Mouse (Mus musculus) mouse trophoblast stem cell (cell line): ENCODE measurements around the gene 9130230L23Rik.
"Not testable (repeated sequence)": the region's sequence is repeated elsewhere in the genome, so short reads cannot be mapped to it uniquely, and the experiment has no call there.

ENCODE experiments used
- in situ Hi-C, 2 experiments: fragments of 300-500 bp; cut with MseI, MboI; formaldehyde crosslinking; loops; 2 replicates in 1 of 2; 3 replicates in 1 of 2; pipeline ENCODE4 v1.15.1; 2025

The 9130230L23Rik gene

DNA sequence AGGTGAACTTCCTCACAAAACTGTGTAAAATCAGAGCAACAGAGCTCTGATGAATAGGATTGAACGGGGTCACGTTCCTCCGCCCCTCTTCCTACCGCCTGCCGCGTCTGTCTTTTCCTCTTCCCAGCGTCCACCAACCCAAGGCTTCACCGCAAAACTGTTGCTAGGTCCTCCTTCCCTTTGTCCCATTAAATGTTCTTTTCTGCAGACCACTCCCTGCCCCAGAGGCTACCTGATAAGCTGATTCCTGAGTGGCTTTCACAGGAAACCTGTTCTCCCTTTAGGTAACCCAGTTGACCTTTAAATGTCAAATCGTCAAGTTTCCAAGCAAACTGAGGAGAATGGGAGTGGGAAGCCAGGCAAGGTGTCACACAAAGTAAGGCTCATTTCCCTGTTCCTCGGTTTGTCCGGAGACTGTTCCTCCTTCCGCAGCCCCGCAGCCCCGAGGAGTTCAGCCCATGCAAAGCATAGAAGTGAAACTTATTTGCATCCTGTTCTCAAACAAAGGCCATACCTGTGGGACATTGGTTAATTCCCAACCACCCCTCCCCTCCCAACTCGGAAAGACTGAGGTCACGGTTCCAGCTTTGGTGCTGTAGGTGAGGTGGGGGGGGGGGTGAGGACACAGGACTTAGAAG is 1.1 kb upstream of the 9130230L23Rik start:
- in situ Hi-C loops = no loop called here

DNA sequence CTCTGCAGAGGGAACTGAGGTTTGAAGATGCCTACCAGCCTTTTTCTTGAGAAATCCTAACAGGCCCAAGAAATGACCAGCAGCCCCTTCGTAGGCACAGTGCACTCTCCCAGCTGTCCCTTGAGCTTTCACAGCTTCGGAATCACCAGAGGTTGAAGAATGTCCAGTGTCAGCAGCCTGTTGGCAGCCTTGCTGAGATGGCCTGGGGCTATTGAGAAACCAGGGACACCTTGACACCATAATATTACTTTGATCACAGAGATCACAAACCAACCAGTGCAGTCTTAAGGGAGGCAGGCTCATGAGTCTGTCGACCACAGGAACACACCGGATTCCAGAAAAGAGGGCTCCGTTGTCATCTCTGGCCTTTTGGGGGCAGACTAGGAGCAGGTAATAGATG is 2.9 kb downstream of the 9130230L23Rik start:
- in situ Hi-C loops = no loop called here

DNA sequence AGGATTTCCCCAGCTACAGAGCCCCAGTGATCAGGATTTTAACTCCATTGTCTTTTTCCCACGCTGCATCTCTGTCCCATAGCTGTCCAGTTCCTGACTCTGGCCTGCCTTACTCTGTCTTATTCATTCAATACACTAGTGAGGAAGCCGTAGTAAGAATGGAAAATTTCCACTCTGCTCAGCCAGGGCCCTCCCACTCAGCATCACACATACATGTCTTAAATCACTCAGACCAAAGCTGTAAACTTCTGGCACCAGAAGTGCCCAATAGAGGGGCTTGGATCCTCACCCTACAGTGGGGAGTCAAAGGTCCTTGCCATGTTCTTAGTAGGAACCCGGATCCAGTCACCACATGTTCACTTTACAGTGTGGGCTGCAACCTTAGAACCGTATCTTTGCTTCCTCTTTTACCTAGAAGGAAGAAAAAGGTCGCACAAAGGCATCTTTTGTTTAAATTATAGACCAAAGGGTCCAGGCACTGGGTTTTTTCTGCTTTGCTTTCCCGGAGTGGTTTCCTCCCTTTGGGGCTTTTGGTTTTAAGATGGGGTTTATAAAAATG is 3.4 kb downstream of the 9130230L23Rik start:
- in situ Hi-C loops = no loop called here

DNA sequence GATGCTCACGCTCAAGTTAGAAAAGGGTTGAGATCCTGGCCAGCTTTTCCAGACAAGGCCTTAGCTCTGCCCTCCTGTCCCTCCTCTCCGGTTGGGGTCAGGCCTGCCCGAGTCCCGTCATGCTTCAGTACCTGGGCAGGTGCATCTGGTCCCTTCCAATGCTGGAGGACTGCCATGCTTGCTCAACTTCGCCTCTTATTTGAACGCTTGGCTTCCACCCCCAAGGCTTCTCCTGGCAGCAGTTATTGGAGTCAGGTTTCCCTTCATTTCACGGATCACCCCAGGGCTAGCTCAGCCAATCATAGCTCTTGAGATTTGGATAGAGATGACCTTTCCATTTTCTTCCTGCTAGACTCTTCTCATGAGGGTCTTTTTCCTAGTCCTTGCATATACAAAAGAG is 4.0 kb downstream of the 9130230L23Rik start:
- in situ Hi-C loops = no loop called here

DNA sequence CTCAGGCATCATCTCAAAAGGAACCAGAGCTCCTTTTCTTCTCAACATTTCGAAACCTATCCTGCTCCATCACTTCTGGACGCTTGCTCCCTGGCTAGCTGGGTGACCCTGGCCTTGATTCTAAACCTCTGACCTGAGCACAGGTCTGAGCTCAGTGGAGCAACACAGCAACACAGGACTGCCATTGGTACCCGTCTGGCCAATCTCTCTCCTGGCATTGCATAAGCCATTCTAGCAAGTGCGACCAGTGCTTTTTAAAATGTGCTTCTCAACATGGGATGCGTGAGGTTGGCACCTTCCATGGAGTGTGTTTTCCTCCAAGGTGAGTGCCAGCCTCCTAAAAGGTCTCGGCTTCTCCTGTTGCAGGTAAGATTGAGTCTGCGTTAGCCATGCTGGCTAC is 5.0 kb downstream of the 9130230L23Rik start:
- in situ Hi-C loops = no loop called here

DNA sequence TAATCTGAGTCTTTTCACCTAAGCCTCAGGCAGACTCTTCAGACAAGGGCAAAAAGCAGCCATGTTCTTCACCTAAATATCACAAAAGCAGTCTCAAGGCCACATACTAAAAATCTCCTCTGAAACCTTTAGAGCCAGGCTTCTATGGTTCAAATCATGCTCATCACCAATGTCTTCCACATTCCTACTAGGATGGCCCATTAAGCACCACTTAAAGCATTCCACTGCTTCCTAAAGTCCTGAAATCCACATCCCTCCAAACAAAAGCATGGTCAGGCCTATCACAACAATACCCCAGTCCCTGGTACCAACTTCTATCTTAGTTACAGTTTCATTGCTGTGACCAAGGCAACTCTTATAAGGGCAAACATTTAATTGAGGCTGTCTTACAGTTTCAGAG is 6.3 kb downstream of the 9130230L23Rik start:
- in situ Hi-C loops = no loop called here

DNA sequence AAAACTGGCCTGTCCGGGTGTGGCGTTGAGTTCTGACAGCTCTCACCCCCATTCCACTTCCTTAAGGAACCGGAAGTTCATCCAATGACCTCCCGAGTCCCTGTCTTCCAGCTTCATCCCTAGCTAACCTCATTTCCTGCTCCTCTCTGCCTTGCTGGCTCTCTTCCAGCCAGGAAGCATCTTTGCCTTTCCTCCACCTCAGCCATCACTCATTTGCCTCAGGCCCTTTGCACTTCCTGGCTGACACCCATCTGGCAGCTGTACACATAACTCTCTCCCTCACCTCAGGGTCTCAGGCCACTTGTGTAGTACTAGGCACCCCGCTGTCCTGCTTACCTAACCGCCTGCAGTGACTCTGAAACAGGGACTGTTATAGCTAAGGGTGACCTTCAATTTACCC is 9.4 kb downstream of the 9130230L23Rik start:
- in situ Hi-C loops = no loop called here

DNA sequence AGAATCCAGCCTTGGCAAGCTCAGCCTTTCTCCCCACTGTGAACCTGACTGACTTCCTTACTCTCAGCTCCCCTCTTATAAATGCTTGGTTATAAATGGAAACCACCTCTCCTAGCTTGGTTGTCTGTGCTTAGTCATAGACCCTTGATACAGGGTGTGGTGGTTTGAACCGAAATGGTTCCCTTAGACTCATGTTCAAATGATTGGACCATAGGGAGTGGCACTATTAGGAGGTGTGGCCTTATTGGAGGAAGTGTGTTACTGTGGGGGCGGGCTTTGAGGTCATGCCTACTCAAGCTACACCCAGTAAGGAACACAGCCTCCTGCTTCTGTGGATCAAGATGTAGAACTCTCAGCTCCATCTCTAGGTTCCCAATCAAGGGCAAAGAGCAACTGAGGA is 12.9 kb downstream of the 9130230L23Rik start:
- in situ Hi-C loops = no loop called here

DNA sequence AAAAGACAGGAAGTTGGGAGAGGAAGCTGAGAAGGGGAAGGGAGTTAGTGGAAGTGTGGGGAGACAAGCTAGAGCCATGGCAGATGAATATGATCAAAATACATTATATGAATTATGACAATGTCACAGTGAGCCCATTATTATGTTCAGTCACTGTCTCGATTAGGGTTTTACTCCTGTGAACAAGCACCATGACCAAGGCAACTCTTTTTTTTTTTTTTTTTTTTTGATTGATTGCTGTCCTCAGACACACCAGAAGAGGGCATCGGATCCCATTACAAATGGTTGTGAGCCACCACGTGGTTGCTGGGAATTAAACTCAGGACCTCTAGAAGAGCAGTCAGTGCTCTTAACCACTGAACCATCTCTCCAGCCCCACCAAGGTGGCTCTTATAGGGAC is 17.1 kb downstream of the 9130230L23Rik start:
- in situ Hi-C loops = not testable (repeated sequence)

DNA sequence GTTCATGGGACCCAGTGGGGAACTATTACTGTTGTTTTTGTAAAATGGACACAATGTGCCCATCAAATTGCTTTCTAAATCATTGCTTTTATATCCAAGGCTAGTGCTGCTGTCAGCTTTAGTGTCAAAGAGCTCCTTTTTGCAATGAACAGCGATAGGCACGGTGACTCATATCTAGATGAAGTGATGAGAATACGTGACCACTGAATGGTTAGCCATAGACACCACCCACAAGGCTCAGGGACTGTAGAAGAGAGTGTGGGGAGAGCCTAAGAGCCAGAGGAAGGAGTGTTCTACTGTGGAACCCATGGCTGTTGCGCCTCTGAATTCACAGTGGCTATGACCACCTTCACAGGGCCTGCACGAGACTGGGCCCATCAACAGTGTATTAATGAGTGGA is 17.7 kb downstream of the 9130230L23Rik start:
- in situ Hi-C loops = no loop called here

DNA sequence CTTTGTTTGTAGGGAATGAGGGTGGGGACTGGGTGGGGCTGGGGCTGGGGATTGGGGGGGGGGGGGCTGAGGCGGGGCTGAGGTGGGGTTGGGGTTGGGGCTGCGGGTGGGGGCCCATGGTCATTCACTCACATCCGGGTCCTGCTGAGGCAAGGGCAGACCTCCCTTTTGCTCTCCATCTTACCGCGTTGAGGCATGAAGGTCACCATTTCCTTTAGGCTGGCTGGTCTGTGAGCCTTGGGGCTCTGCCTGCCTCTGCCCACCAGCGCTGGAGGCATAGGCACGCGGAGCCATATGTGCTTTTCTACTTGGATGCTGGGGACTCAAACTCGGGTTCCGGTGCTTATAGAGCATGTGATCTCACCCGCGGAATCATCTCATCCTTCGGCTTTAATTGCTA is 28.4 kb downstream of the 9130230L23Rik start:
- in situ Hi-C loops = no loop called here

DNA sequence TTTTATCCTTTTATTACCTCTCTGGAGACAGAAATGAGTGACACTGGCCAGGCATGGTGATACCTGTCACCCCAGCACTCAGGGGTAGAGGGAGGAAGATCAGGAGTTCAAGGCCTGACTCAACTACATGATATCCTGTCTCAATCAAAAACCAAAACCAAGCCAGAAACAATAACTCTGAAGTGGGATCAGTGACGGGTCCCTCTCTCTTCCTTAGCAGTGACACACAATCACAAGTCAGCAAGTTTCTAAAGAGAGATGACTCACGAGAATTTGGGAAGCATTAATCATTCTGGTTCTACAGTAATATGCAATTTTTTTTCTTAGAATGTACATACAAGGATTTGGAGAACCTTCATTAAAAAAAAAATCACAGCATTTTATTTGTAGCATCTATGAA is 30.9 kb downstream of the 9130230L23Rik start:
- in situ Hi-C loops = no loop called here

DNA sequence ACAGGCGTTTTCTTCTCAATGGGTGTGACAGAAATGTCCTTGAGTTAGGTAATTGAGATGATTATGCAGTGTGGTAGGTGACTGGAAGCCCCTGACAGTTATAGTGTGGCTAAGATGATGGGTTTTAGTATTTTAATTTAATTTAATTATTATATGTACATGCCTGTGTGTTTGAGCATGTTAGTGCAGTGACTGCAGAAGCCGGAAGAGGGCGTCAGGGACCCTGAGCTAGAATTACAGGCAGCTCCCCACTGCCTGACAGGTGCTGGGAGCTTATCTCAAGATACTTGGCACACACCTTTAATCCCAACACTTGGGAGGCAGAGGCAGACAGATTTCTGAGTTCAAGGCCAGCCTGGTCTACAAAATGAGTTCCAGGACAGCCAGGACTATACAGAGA is 36.1 kb downstream of the 9130230L23Rik start:
- in situ Hi-C loops = no loop called here

DNA sequence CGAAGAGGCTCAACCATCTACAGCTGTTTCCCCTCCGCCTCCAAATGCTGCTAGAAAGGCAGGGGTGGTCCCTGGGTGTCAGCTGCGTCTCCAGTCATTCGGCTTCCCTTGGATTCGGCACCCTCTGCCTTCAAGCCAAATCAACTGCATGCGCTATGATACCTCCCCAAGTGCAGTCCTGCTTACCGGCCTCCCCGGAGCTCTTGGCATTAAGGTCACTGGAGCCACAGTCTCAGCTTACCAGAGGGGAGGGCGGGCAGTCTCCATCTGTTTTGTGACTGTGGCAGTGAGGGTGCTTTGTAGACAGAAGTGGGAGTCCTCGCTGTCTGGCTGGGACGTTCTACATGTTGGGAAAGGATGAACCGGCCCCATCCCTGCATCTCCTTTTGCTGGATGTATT is 37.0 kb downstream of the 9130230L23Rik start:
- in situ Hi-C loops = no loop called here

DNA sequence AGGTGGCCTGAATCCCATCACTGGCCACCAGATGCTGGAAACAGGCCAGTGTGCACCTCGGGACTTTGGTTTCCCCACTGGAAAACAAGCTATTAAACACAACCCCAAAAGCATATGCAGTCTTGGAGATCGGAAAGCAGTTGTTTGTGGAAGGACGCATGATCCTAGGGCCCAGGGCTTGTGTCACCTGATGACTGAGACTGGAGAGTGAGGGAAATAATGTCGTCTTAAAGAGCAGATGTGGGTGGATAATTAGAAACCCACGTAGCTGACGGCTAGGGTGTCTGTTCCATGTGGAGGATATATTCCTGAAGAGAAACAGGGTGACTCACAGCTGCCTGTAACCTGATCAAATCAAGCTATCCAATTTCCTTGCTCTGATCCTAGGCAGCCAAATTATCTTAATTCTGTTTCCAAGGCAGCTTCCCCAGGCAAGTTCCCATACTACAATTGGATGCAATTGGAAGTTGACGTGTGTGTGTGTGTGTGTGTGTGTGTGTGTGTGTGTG is 38.3 kb downstream of the 9130230L23Rik start:
- in situ Hi-C loops = no loop called here

DNA sequence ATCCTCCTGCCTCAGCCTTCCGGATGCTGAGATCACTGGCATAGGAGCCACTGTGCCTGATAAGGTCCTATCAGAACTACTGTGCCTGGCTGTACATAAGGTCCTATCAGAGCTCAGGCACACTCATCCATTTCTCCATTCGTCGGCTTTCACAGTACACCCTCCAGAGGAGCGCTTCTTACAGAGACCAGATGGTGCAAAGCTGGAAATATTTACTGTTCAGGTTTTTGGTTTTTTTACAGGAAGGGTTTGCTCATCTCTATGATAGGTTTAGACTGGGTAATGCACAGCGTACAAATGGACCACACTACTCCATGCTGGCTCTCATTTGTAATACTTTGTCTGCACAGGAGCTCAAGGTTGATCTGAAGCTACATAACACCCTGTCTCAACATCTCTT is 40.8 kb downstream of the 9130230L23Rik start:
- in situ Hi-C loops = no loop called here

DNA sequence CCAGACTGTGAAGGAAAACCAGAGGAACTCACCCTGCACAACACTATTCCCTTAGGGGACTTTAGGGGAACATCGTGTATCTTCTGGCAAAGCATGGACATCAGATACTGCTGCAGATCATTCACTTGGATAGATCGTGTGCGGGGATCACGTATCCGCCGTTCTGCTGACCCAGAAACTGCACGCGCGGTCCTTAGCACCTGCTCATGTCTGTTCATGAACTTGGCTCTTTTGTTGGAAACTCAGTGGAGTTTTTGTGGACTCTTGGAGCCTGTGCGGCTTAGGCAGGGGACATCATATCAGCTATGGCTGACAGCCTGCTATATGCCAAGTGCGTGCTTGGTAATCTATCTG is 43.5 kb downstream of the 9130230L23Rik start:
- in situ Hi-C loops = no loop called here

DNA sequence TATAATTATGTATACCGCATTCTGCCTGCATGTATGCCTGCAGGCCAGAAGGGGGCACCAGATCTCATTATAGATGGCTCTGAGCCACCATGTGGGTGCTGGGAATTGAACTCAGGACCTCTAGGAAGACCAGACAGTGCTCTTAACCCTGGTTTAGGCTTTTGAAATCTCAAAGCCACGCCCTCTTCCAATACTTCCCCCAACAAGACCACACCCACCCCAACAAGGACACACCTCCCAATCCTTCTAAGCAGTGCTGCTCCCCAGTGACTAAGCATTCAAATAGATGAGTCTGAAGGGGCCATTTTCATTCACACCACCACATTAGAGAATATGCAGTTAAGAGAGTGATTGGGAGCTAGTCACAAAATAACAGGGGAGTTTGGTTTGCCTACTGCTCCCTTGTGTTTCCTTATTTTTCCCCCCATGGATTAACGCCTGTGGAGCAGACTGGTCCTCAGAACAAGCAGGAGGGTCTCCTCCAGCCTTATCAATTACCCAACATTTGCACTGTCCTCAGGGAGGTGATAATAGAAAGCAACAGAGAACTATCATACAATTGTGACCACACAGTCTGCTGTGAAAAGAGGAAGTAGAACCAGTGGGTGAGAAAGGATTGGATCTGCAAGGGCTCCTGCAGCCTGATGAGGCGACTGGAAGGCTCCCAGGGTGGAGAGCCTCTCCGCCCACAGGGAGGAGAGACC is 44.0 kb downstream of the 9130230L23Rik start:
- in situ Hi-C loops = no loop called here

DNA sequence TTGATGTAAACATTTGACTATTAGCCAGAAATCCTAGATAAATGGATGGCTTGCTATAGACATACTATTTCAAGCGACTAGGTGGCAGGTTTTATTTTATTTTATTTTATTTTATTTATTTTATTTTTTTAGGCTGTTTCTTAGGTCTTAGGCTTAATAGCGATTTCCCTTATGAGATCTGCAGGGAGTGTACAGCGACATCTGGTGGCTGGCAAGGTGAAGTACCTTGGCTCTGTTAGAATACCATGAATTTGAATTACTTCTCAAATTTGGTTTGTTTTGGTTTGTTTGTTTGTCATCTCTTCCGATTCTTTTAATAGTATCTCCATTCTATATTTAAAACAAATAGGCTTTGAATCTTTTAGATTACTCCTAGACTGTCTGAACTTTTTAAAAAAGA is 45.5 kb downstream of the 9130230L23Rik start:
- in situ Hi-C loops = no loop called here

DNA sequence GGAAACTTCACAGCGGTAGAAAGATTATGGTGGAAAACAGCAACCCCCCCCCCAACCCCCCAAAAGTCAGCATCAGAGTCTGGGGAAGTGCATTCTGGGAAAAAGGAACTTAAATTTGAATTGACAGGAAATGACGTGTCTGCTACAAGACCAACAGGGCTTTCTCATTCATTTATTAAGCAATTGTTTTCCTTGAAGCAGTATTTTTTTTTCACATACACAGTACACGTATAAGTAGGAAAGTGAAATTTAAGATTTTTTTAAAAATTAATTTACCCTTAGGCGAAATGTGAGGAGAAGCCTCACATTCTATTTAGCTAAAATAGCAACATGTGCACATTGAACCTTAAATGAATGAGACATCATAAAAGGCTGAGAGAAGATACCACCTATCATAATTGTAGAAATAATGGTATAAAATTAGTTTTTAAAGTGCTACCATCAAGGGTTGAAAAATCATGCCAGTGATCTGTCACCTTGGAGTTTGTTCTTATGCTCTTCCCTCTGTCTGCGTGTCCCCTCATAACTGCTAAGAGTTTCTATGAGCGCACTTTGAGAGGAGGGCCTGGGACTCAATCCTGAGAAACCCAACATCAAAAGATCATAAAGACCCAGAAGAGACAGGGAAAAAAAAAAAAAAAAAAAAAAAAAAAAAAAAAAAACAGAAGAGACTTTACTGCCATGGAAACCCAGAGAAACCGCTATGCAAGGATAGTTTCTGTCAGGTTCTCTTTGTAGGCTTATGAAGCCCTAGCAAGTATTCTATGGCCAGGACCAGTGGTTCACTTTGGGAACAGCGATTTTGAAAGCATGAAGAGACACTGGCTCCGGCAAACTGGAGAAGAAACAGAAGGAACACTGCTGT is 47.7 kb downstream of the 9130230L23Rik start:
- in situ Hi-C loops = no loop called here

DNA sequence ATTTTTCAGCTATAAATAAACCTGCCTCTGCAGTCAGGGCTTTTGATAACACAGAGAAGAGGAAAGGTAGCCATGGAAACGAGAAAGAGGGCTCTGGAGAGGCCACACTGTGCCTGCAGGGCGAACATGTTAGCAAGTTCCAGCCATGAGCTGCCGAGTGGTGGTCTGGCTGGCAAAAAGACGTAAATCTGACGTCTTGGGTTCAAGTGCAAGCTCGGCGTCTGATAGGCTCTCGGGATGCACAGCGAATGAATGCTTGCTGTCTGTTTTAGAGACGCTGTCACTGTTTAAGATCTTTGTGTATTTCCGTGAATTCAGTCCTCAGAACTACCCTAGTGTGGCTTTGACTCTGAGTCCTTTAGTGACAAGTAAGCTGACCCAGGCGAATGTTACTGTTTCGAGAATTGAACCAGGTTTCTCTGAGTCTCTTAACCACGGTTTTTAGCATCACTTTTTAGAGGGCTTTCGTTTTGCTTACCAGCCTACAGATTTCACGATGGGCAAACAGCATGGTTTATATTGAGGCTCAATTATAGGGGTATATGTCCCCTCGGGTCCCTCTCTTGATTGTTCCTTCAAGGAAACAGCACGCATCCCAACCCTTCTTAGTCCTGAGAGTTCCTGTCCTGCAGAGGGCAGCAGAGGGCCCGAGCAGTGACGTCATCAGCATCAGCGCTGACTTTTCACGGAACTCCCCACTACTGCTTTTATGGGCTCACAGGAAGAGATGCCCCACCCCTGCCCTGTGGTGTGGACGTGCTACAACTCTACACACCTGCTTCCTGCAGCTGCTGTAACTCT is 48.5 kb downstream of the 9130230L23Rik start:
- in situ Hi-C loops = no loop called here
